Mouse (Mus musculus): ENCODE results near the gene Cacna1s. TPM values are rescaled to one million over a fixed set of nuclear protein-coding genes. Genes with fewer than 3 reads are reported as not detected.

Gene Cacna1s
- polyA plus RNA-seq, 1 experiment from 2014 or later: 0.17 TPM

- WGBS: 53% methylated on average over 9 of the region's 9 CpGs
- ATAC-seq (ENCODE audit: insufficient number of reproducible peaks, low FRiP score, low TSS enrichment, low read depth): no peak
- no peak overlapping the region for H3K27ac ChIP-seq (replicated peaks; ENCODE audit: low read depth, low read length)
These were observed 8.7 kb downstream of the Cacna1s start for GRCm38 (mm10) chr1:136061041-136061789.

GRCm38 (mm10) chr1:136061790-136062141, 9.2 kb downstream of the Cacna1s start:
- DNase-seq (ENCODE audit: low spot score) (no peak), ATAC-seq (ENCODE audit: insufficient number of reproducible peaks, low FRiP score, low TSS enrichment, low read depth) (no peak)
- Histone ChIP-seq H3K4me2 (ENCODE audit: low read depth, severe bottlenecking) (no peak overlapping the region), H3K4me1 (ENCODE audit: control insufficient read depth, insufficient read depth, low read length) (no peaks in the 10 kb centered on the region), H3K27me3 (ENCODE audit: control insufficient read depth, insufficient read depth, low read length) (no peaks in the 10 kb centered on the region), H3K9me3 (ENCODE audit: control insufficient read depth, low read length) (no peaks in the 10 kb centered on the region), H3K9ac (ENCODE audit: low read length) (no peak overlapping the region), H3K27ac (replicated peaks; ENCODE audit: low read depth, low read length) (no peak overlapping the region), H3K36me3 (ENCODE audit: control insufficient read depth, insufficient read depth, low read length) (no peaks in the 10 kb centered on the region), H3K4me3 (ENCODE audit: low read depth, low read length) (no peak overlapping the region)
- 88% methylated on average over 7 of the region's 7 CpGs for WGBS

More at GRCm38 (mm10) chr1:136061041-136061789, 8.7 kb downstream of the Cacna1s start:
- H3K4me3 ChIP-seq (ENCODE audit: low read depth, low read length): no peak overlapping the region
- H3K9ac ChIP-seq (ENCODE audit: low read length): no peak overlapping the region
- no peaks in the 10 kb centered on the region for H3K9me3 ChIP-seq (ENCODE audit: control insufficient read depth, low read length)
- no peaks in the 10 kb centered on the region for H3K27me3 ChIP-seq (ENCODE audit: control insufficient read depth, insufficient read depth, low read length)
- H3K4me2 ChIP-seq (ENCODE audit: low read depth, severe bottlenecking): no peak overlapping the region
- no peak for DNase-seq (ENCODE audit: low spot score)
- H3K4me1 ChIP-seq (ENCODE audit: control insufficient read depth, insufficient read depth, low read length): no peaks in the 10 kb centered on the region
- H3K36me3 ChIP-seq (ENCODE audit: control insufficient read depth, insufficient read depth, low read length): no peaks in the 10 kb centered on the region

GRCm38 (mm10) chr1:136063991-136064390, 11.4 kb downstream of the Cacna1s start:
- H3K9me3 ChIP-seq (ENCODE audit: control insufficient read depth, low read length): no peaks in the 10 kb centered on the region
- H3K27me3 ChIP-seq (ENCODE audit: control insufficient read depth, insufficient read depth, low read length): no peaks in the 10 kb centered on the region
- DNase-seq (ENCODE audit: low spot score) (no peak), ATAC-seq (ENCODE audit: insufficient number of reproducible peaks, low FRiP score, low TSS enrichment, low read depth) (no peak)
- H3K27ac ChIP-seq (replicated peaks; ENCODE audit: low read depth, low read length): no peak overlapping the region
- H3K4me1 ChIP-seq (ENCODE audit: control insufficient read depth, insufficient read depth, low read length): no peaks in the 10 kb centered on the region
- 77% methylated on average over 5 of the region's 5 CpGs for WGBS
- no peak overlapping the region for H3K4me3 ChIP-seq (ENCODE audit: low read depth, low read length)
- H3K4me2 ChIP-seq (ENCODE audit: low read depth, severe bottlenecking): no peak overlapping the region
- H3K9ac ChIP-seq (ENCODE audit: low read length): no peak overlapping the region
- no peaks in the 10 kb centered on the region for H3K36me3 ChIP-seq (ENCODE audit: control insufficient read depth, insufficient read depth, low read length)

- WGBS: 50% methylated on average over 1 of the region's 1 CpGs
- no peak overlapping the region for H3K4me2 ChIP-seq (ENCODE audit: low read depth, severe bottlenecking)
- no peaks in the 10 kb centered on the region for H3K27me3 ChIP-seq (ENCODE audit: control insufficient read depth, insufficient read depth, low read length)
- no peak for DNase-seq (ENCODE audit: low spot score)
- H3K4me3 ChIP-seq (ENCODE audit: low read depth, low read length): no peak overlapping the region
- ATAC-seq (ENCODE audit: insufficient number of reproducible peaks, low FRiP score, low TSS enrichment, low read depth): no peak
- H3K9ac ChIP-seq (ENCODE audit: low read length): no peak overlapping the region
- no peaks in the 10 kb centered on the region for H3K36me3 ChIP-seq (ENCODE audit: control insufficient read depth, insufficient read depth, low read length)
- no peak overlapping the region for H3K27ac ChIP-seq (replicated peaks; ENCODE audit: low read depth, low read length)
- no peaks in the 10 kb centered on the region for H3K4me1 ChIP-seq (ENCODE audit: control insufficient read depth, insufficient read depth, low read length)
- H3K9me3 ChIP-seq (ENCODE audit: control insufficient read depth, low read length): no peaks in the 10 kb centered on the region
These were observed 14.1 kb downstream of the Cacna1s start for GRCm38 (mm10) chr1:136066621-136067020.

GRCm38 (mm10) chr1:136067579-136067978, 15.0 kb downstream of the Cacna1s start:
- Histone ChIP-seq H3K4me2 (ENCODE audit: low read depth, severe bottlenecking) (no peak overlapping the region), H3K27me3 (ENCODE audit: control insufficient read depth, insufficient read depth, low read length) (no peaks in the 10 kb centered on the region), H3K36me3 (ENCODE audit: control insufficient read depth, insufficient read depth, low read length) (no peaks in the 10 kb centered on the region), H3K4me1 (ENCODE audit: control insufficient read depth, insufficient read depth, low read length) (no peaks in the 10 kb centered on the region), H3K9me3 (ENCODE audit: control insufficient read depth, low read length) (no peaks in the 10 kb centered on the region), H3K4me3 (ENCODE audit: low read depth, low read length) (no peak overlapping the region), H3K9ac (ENCODE audit: low read length) (no peak overlapping the region), H3K27ac (replicated peaks; ENCODE audit: low read depth, low read length) (no peak overlapping the region)
- DNase-seq (ENCODE audit: low spot score) (no peak), ATAC-seq (ENCODE audit: insufficient number of reproducible peaks, low FRiP score, low TSS enrichment, low read depth) (no peak)
- 56% methylated on average over 3 of the region's 3 CpGs for WGBS

- Histone ChIP-seq H3K36me3 (ENCODE audit: control insufficient read depth, insufficient read depth, low read length) (no peaks in the 10 kb centered on the region), H3K27ac (replicated peaks; ENCODE audit: low read depth, low read length) (no peak overlapping the region), H3K4me1 (ENCODE audit: control insufficient read depth, insufficient read depth, low read length) (no peaks in the 10 kb centered on the region), H3K4me2 (ENCODE audit: low read depth, severe bottlenecking) (no peak overlapping the region), H3K4me3 (ENCODE audit: low read depth, low read length) (no peak overlapping the region), H3K9ac (ENCODE audit: low read length) (no peak overlapping the region), H3K27me3 (ENCODE audit: control insufficient read depth, insufficient read depth, low read length) (no peaks in the 10 kb centered on the region), H3K9me3 (ENCODE audit: control insufficient read depth, low read length) (no peaks in the 10 kb centered on the region)
- ATAC-seq (ENCODE audit: insufficient number of reproducible peaks, low FRiP score, low TSS enrichment, low read depth) (no peak), DNase-seq (ENCODE audit: low spot score) (peak; percentile 51)
- 11% methylated on average over 3 of the region's 3 CpGs for WGBS
These were observed 23.5 kb downstream of the Cacna1s start for GRCm38 (mm10) chr1:136076086-136076485.

GRCm38 (mm10) chr1:136077656-136078055, 25.1 kb downstream of the Cacna1s start:
- 67% methylated on average over 4 of the region's 4 CpGs for WGBS
- H3K4me1 ChIP-seq (ENCODE audit: control insufficient read depth, insufficient read depth, low read length): no peaks in the 10 kb centered on the region
- H3K27me3 ChIP-seq (ENCODE audit: control insufficient read depth, insufficient read depth, low read length): no peaks in the 10 kb centered on the region
- no peaks in the 10 kb centered on the region for H3K36me3 ChIP-seq (ENCODE audit: control insufficient read depth, insufficient read depth, low read length)
- no peak overlapping the region for H3K4me2 ChIP-seq (ENCODE audit: low read depth, severe bottlenecking)
- DNase-seq (ENCODE audit: low spot score) (no peak), ATAC-seq (ENCODE audit: insufficient number of reproducible peaks, low FRiP score, low TSS enrichment, low read depth) (no peak)
- no peaks in the 10 kb centered on the region for H3K9me3 ChIP-seq (ENCODE audit: control insufficient read depth, low read length)
- no peak overlapping the region for H3K9ac ChIP-seq (ENCODE audit: low read length)
- no peak overlapping the region for H3K27ac ChIP-seq (replicated peaks; ENCODE audit: low read depth, low read length)
- no peak overlapping the region for H3K4me3 ChIP-seq (ENCODE audit: low read depth, low read length)

GRCm38 (mm10) chr1:136081161-136081560, 28.6 kb downstream of the Cacna1s start:
- H3K27ac ChIP-seq (replicated peaks; ENCODE audit: low read depth, low read length): no peak overlapping the region
- H3K9me3 ChIP-seq (ENCODE audit: control insufficient read depth, low read length): no peaks in the 10 kb centered on the region
- 95% methylated on average over 1 of the region's 1 CpGs for WGBS
- ATAC-seq (ENCODE audit: insufficient number of reproducible peaks, low FRiP score, low TSS enrichment, low read depth) (no peak), DNase-seq (ENCODE audit: low spot score) (no peak)
- H3K4me1 ChIP-seq (ENCODE audit: control insufficient read depth, insufficient read depth, low read length): no peaks in the 10 kb centered on the region
- no peaks in the 10 kb centered on the region for H3K36me3 ChIP-seq (ENCODE audit: control insufficient read depth, insufficient read depth, low read length)
- no peak overlapping the region for H3K9ac ChIP-seq (ENCODE audit: low read length)
- H3K27me3 ChIP-seq (ENCODE audit: control insufficient read depth, insufficient read depth, low read length): no peaks in the 10 kb centered on the region
- H3K4me2 ChIP-seq (ENCODE audit: low read depth, severe bottlenecking): no peak overlapping the region
- H3K4me3 ChIP-seq (ENCODE audit: low read depth, low read length): no peak overlapping the region

Measured in limb, embryonic 11.5 days (tissue).